Mouse (Mus musculus) embryonic fibroblast, embryonic 13.5 days (primary cell): ENCODE results near the gene Sh3d19.

Source experiments
- CTCF ChIP-seq: IDR thresholded peaks from 2 replicates; pipeline ENCODE4 v1.5.1; 2011; ENCODE audit warnings: mild to moderate bottlenecking, control low read depth, low read length, moderate library complexity, borderline replicate concordance; ENCODE audit not compliant: insufficient read depth
- POLR2A ChIP-seq: IDR thresholded peaks from 2 replicates; pipeline ENCODE4 v1.6.1; 2011; ENCODE audit warnings: low read depth, mild to moderate bottlenecking, control low read depth, low read length, moderate library complexity

DNA sequence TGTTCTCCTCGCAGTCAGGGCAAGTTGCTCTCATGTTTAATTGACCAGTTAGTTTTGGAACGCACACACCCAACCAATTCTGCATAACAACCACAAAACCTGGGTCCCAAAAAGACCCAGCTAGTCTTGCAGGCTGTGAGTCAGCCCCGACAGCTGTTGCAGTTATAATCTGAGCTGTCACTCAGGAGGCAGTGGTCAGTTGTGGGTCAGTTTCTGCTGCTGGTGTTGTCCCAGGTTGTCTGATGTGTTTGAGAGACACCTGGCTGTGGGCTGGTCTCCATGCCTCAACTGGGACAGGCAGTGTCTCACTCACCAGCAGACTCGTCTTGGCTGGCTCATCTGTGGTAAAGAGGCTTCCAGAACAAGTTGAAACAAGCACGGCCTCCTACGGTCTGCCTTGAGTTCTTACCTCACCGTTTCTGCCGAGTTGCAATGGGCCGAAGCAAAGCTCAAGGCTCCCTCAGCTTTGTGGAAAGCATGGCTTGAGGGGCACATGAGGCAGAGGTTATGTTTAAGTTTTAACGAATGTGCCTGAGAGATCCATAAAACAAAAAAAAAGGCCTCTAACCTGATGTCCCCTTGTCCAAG is 18.1 kb upstream of the Sh3d19 start:
- TF ChIP-seq CTCF (no peak), POLR2A (no peak)
